Mouse (Mus musculus): ENCODE results near the gene Krt1. TPM values are rescaled to one million over a fixed set of nuclear protein-coding genes. Genes with fewer than 3 reads are reported as not detected.

Gene Krt1
- 7.6 TPM in 2 replicates for polyA plus RNA-seq (2015; fragmentation: Nextera tagmentation; extraction: Ambion mirVana)

GRCm38 (mm10) chr15:101850694-101851093 lies at the start of gene Krt1:
Gene Krt1 (minus strand): TSS chr15:101850794.
- H3K9me3 ChIP-seq, result no peaks in the 10 kb centered on the region
- H3K27ac ChIP-seq, result no peak within 1 kb of the TSS
- H3K4me1 ChIP-seq (replicated peaks), result peaks cover 14% of the 10 kb centered on the region; the same call in 1 of the 2 replicates
- WGBS, result 87% methylated on average over 6 of the region's 6 CpGs
- peaks cover 49% of the 10 kb centered on the region for H3K27me3 ChIP-seq
- H3K4me3 ChIP-seq, result no peak within 1 kb of the TSS
- ATAC-seq (ENCODE audit: low FRiP score), result no peak
- H3K4me2 ChIP-seq, result no peak within 1 kb of the TSS
- no peaks in the 10 kb centered on the region for H3K36me3 ChIP-seq
- no peak within 1 kb of the TSS for H3K9ac ChIP-seq

GRCm38 (mm10) chr15:101895216-101895615 lies 44.6 kb upstream of the Krt1 start:
- Histone ChIP-seq H3K27ac (no peak overlapping the region), H3K4me1 (replicated peaks) (no peaks in the 10 kb centered on the region), H3K4me3 (no peak overlapping the region), H3K4me2 (no peak overlapping the region), H3K9me3 (no peaks in the 10 kb centered on the region), H3K9ac (no peak overlapping the region), H3K27me3 (0 out of 2 replicates have a peak, but pooled peaks cover 6% of the 10 kb centered on the region), H3K36me3 (no peaks in the 10 kb centered on the region)
- 95% methylated on average over 4 of the region's 4 CpGs for WGBS
- no peak for ATAC-seq (ENCODE audit: low FRiP score)

- Histone ChIP-seq H3K4me1 (replicated peaks) (no peaks in the 10 kb centered on the region), H3K9me3 (no peaks in the 10 kb centered on the region), H3K27ac (no peak within 1 kb of the TSS), H3K4me3 (no peak within 1 kb of the TSS), H3K4me2 (no peak within 1 kb of the TSS), H3K36me3 (no peaks in the 10 kb centered on the region), H3K27me3 (0 out of 2 replicates have a peak, but pooled peaks cover 6% of the 10 kb centered on the region), H3K9ac (no peak within 1 kb of the TSS)
- ATAC-seq (ENCODE audit: low FRiP score), result no peak
- 74% methylated on average over 4 of the region's 4 CpGs for WGBS
Observed at GRCm38 (mm10) chr15:101892820-101893219, 42.2 kb upstream of the Krt1 start, which contains the start of gene Krt76. Gene Krt76 (minus strand): TSS chr15:101892920.

GRCm38 (mm10) chr15:101879776-101880175 lies 29.2 kb upstream of the Krt1 start:
- Histone ChIP-seq H3K4me3 (no peak overlapping the region), H3K27me3 (peaks cover 10% of the 10 kb centered on the region; the same call in 1 of the 2 replicates), H3K36me3 (no peaks in the 10 kb centered on the region), H3K4me1 (replicated peaks) (no peaks in the 10 kb centered on the region), H3K27ac (no peak overlapping the region), H3K4me2 (0 out of 2 replicates have a peak overlapping the region, but pooled peaks have one; percentile 21), H3K9ac (no peak overlapping the region), H3K9me3 (no peaks in the 10 kb centered on the region)
- 31% methylated on average over 11 of the region's 11 CpGs for whole genome bisulfite sequencing
- ATAC-seq (ENCODE audit: low FRiP score), result no peak

- WGBS, result 66% methylated on average over 2 of the region's 2 CpGs
- Histone ChIP-seq H3K27ac (no peak overlapping the region), H3K4me3 (no peak overlapping the region), H3K4me1 (replicated peaks) (no peaks in the 10 kb centered on the region), H3K36me3 (no peaks in the 10 kb centered on the region), H3K4me2 (no peak overlapping the region), H3K9ac (no peak overlapping the region), H3K9me3 (no peaks in the 10 kb centered on the region), H3K27me3 (0 out of 2 replicates have a peak, but pooled peaks cover 8% of the 10 kb centered on the region)
- no peak for ATAC-seq (ENCODE audit: low FRiP score)
Observed at GRCm38 (mm10) chr15:101878041-101878440, 27.4 kb upstream of the Krt1 start.

- 93% methylated on average over 1 of the region's 1 CpGs for WGBS
- Histone ChIP-seq H3K36me3 (no peaks in the 10 kb centered on the region), H3K4me3 (no peak overlapping the region), H3K9me3 (no peaks in the 10 kb centered on the region), H3K9ac (no peak overlapping the region), H3K4me1 (replicated peaks) (no peaks in the 10 kb centered on the region; the same call in 1 of the 2 replicates), H3K27me3 (0 out of 2 replicates have a peak, but pooled peaks cover 15% of the 10 kb centered on the region), H3K27ac (no peak overlapping the region), H3K4me2 (no peak overlapping the region)
- ATAC-seq (ENCODE audit: low FRiP score), result no peak
Observed at GRCm38 (mm10) chr15:101874383-101874782, 23.8 kb upstream of the Krt1 start.

- Histone ChIP-seq H3K9ac (no peak overlapping the region), H3K4me1 (replicated peaks) (no peaks in the 10 kb centered on the region; the same call in 1 of the 2 replicates), H3K4me2 (no peak overlapping the region), H3K27me3 (0 out of 2 replicates have a peak, but pooled peaks cover 12% of the 10 kb centered on the region), H3K9me3 (no peaks in the 10 kb centered on the region), H3K27ac (no peak overlapping the region), H3K36me3 (no peaks in the 10 kb centered on the region), H3K4me3 (no peak overlapping the region)
- WGBS, result 51% methylated on average over 4 of the region's 4 CpGs
- ATAC-seq (ENCODE audit: low FRiP score), result no peak
Observed at GRCm38 (mm10) chr15:101873231-101873630, 22.6 kb upstream of the Krt1 start.

- Histone ChIP-seq H3K27ac (no peak within 1 kb of the TSS), H3K4me1 (replicated peaks) (no peaks in the 10 kb centered on the region; the same call in 1 of the 2 replicates), H3K27me3 (0 out of 2 replicates have a peak, but pooled peaks cover 15% of the 10 kb centered on the region), H3K36me3 (no peaks in the 10 kb centered on the region), H3K9ac (no peak within 1 kb of the TSS), H3K4me2 (no peak within 1 kb of the TSS), H3K9me3 (no peaks in the 10 kb centered on the region), H3K4me3 (no peak within 1 kb of the TSS)
- WGBS, result 27% methylated on average over 6 of the region's 6 CpGs
- no peak for ATAC-seq (ENCODE audit: low FRiP score)
Observed at GRCm38 (mm10) chr15:101869431-101869830, 18.8 kb upstream of the Krt1 start, which contains the start of gene Krt77. Gene Krt77 (minus strand): TSS chr15:101869705.

GRCm38 (mm10) chr15:101866754-101867153 lies 16.2 kb upstream of the Krt1 start:
- ATAC-seq (ENCODE audit: low FRiP score), result no peak
- Histone ChIP-seq H3K27ac (no peak overlapping the region), H3K9me3 (no peaks in the 10 kb centered on the region), H3K4me2 (no peak overlapping the region), H3K36me3 (no peaks in the 10 kb centered on the region), H3K9ac (no peak overlapping the region), H3K4me1 (replicated peaks) (no peaks in the 10 kb centered on the region; the same call in 1 of the 2 replicates), H3K27me3 (peaks cover 12% of the 10 kb centered on the region; the same call in 1 of the 2 replicates), H3K4me3 (no peak overlapping the region)
- 80% methylated on average over 7 of the region's 7 CpGs for WGBS

GRCm38 (mm10) chr15:101860421-101861130 lies 10.0 kb upstream of the Krt1 start:
- peak overlapping the region; percentile 49; the same call in 1 of the 2 replicates for H3K4me3 ChIP-seq
- H3K27me3 ChIP-seq, result peaks cover 54% of the 10 kb centered on the region
- peaks cover 23% of the 10 kb centered on the region for H3K4me1 ChIP-seq (replicated peaks)
- peak; percentile 57; the same call in 1 of the 2 replicates for ATAC-seq (ENCODE audit: low FRiP score)
- no peaks in the 10 kb centered on the region for H3K9me3 ChIP-seq
- H3K4me2 ChIP-seq, result peak overlapping the region; percentile 81
- no peak overlapping the region for H3K9ac ChIP-seq
- 60% methylated on average over 13 of the region's 13 CpGs for WGBS
- H3K27ac ChIP-seq, result no peak overlapping the region
- H3K36me3 ChIP-seq, result no peaks in the 10 kb centered on the region

GRCm38 (mm10) chr15:101859735-101860170 lies 9.2 kb upstream of the Krt1 start:
- Histone ChIP-seq H3K27ac (no peak overlapping the region), H3K36me3 (no peaks in the 10 kb centered on the region), H3K27me3 (peaks cover 63% of the 10 kb centered on the region), H3K4me2 (peak overlapping the region; percentile 81), H3K9ac (peak overlapping the region; percentile 66), H3K9me3 (no peaks in the 10 kb centered on the region), H3K4me3 (peak overlapping the region; percentile 49), H3K4me1 (replicated peaks) (peaks cover 23% of the 10 kb centered on the region)
- under 1% methylated on average over 21 of the region's 33 CpGs for WGBS
- peak; percentile 39; the same call in 1 of the 2 replicates for ATAC-seq (ENCODE audit: low FRiP score)

GRCm38 (mm10) chr15:101858673-101859425 lies 8.3 kb upstream of the Krt1 start:
- peaks cover 70% of the 10 kb centered on the region for H3K27me3 ChIP-seq
- no peaks in the 10 kb centered on the region for H3K9me3 ChIP-seq
- H3K9ac ChIP-seq, result no peak overlapping the region
- WGBS, result 6% methylated on average over 11 of the region's 11 CpGs
- peak overlapping the region; percentile 49 for H3K4me3 ChIP-seq
- H3K27ac ChIP-seq, result no peak overlapping the region
- no peak for ATAC-seq (ENCODE audit: low FRiP score)
- H3K4me2 ChIP-seq, result peak overlapping the region; percentile 81
- H3K36me3 ChIP-seq, result no peaks in the 10 kb centered on the region
- H3K4me1 ChIP-seq (replicated peaks), result peaks cover 23% of the 10 kb centered on the region
